Mouse (Mus musculus): ENCODE results near the gene Tkfc.

GRCm38 (mm10) chr19:10581984-10582383 is 23.5 kb downstream of the Tkfc start:
- no peak for TF ChIP-seq CTCF (conservative IDR thresholded peaks at IDR 0.05; ENCODE audit: insufficient read depth, insufficient read length, low read depth, low read length)
- TF ChIP-seq POLR2A (IDR thresholded peaks at IDR 0.05; ENCODE audit: low read depth, low read length): no peak

Measured in kidney, adult 2 months (tissue).